Mouse (Mus musculus) midbrain, embryonic 14.5 days (tissue): Measurements from ENCODE around the gene Psmd7. TPM values are rescaled to one million over a fixed set of nuclear protein-coding genes. Genes with fewer than 3 reads are reported as not detected.

Source experiments
- ATAC-seq: fragments of 200-750 bp; cut with Nextera tagmentation; 2 replicates; pipeline ENCODE4 v1.8.0; 2017; ENCODE audit warnings: moderate number of reproducible peaks, moderate library complexity; ENCODE audit not compliant: low FRiP score, low TSS enrichment
- DNase-seq: peaks from one replicate; pipeline ENCODE4 v3.0.0-alpha.2; 2015
- H3K27ac ChIP-seq: fragments of 300-500 bp; sonication (generic); replicated peaks from 2 replicates; pipeline ENCODE4 v1.5.1; 2014; ENCODE audit warnings: mild to moderate bottlenecking, low read depth, low read length, moderate library complexity
- H3K27me3 ChIP-seq: fragments of 300-500 bp; sonication (generic); 2 replicates; pipeline ENCODE4 v1.6.1; 2014; ENCODE audit warnings: low read length, control low read depth, mixed read lengths; ENCODE audit not compliant: control insufficient read depth, insufficient read depth
- H3K36me3 ChIP-seq: fragments of 300-500 bp; sonication (generic); 2 replicates; pipeline ENCODE4 v1.6.1; 2014; ENCODE audit warnings: low read length, control low read depth; ENCODE audit not compliant: control insufficient read depth, insufficient read depth
- H3K4me1 ChIP-seq: fragments of 300-500 bp; sonication (generic); 2 replicates; pipeline ENCODE4 v1.6.1; 2014; ENCODE audit warnings: mild to moderate bottlenecking, antibody characterized with exemption, low read length, control low read depth; ENCODE audit not compliant: control insufficient read depth, insufficient read depth
- H3K4me2 ChIP-seq: fragments of 300-500 bp; sonication (generic); 2 replicates; pipeline ENCODE4 v1.6.1; 2014; ENCODE audit warnings: mild to moderate bottlenecking, low read length, moderate library complexity
- H3K4me3 ChIP-seq: fragments of 300-500 bp; sonication (generic); replicated peaks from 2 replicates; pipeline ENCODE4 v1.5.1; 2014; ENCODE audit warnings: low read depth, low read length
- H3K9ac ChIP-seq: fragments of 300-500 bp; sonication (generic); replicated peaks from 2 replicates; pipeline ENCODE4 v1.6.1; 2014; ENCODE audit warnings: mild to moderate bottlenecking, low read length, moderate library complexity
- H3K9me3 ChIP-seq: fragments of 300-500 bp; sonication (generic); 2 replicates; pipeline ENCODE4 v1.6.1; 2016; ENCODE audit warnings: low read length, control low read depth, mixed read lengths; ENCODE audit not compliant: control insufficient read depth
- WGBS: fragments of 180-500 bp; shearing (Covaris S2); extraction: QIAGEN DNeasy Blood & Tissue Kit; methylation state at CpG from one replicate; pipeline ENCODE4 v1.1.7; 2014; 5-methylcytosine and 5-hydroxymethylcytosine counted together
- polyA plus RNA-seq: library from polyadenylated mRNA; unstranded; fragments of >200 nt; fragmentation: Nextera tagmentation; extraction: Ambion mirVana; gene quantifications from 2 replicates; pipeline ENCODE4 v1.2.1, GENCODE M21; 2014

Psmd7 gene
- polyA plus RNA-seq, 1 experiment from 2014 or later: 233 TPM

GRCm38 (mm10) chr8:107618499-107618898 is 30.2 kb upstream of the Psmd7 start:
- ATAC-seq (no peak), DNase-seq (no peak)
- no peaks in the 10 kb centered on the region for H3K36me3 ChIP-seq
- no peaks in the 10 kb centered on the region for H3K4me1 ChIP-seq
- 94% methylated on average over 10 of the region's 10 CpGs for WGBS
- H3K9me3 ChIP-seq: no peaks in the 10 kb centered on the region
- H3K27ac ChIP-seq: no peak overlapping the region
- no peaks in the 10 kb centered on the region for H3K27me3 ChIP-seq
- no peak overlapping the region for H3K9ac ChIP-seq
- H3K4me2 ChIP-seq: no peak overlapping the region
- H3K4me3 ChIP-seq: no peak overlapping the region

- H3K4me3 ChIP-seq: no peak overlapping the region
- no peak overlapping the region for H3K9ac ChIP-seq
- ATAC-seq: no peak
- H3K4me2 ChIP-seq: no peak overlapping the region
- DNase-seq: no peak
- no peaks in the 10 kb centered on the region for H3K9me3 ChIP-seq
- H3K36me3 ChIP-seq: no peaks in the 10 kb centered on the region
- 92% methylated on average over 6 of the region's 6 CpGs for WGBS
- H3K4me1 ChIP-seq: no peaks in the 10 kb centered on the region
- H3K27ac ChIP-seq: no peak overlapping the region
- H3K27me3 ChIP-seq: no peaks in the 10 kb centered on the region
Observed at GRCm38 (mm10) chr8:107613411-107613810, 25.1 kb upstream of the Psmd7 start.

GRCm38 (mm10) chr8:107610845-107611244 is 22.6 kb upstream of the Psmd7 start:
- H3K4me3 ChIP-seq: no peak overlapping the region
- no peaks in the 10 kb centered on the region for H3K36me3 ChIP-seq
- ATAC-seq: no peak
- H3K4me1 ChIP-seq: no peaks in the 10 kb centered on the region
- WGBS: 45% methylated on average over 11 of the region's 11 CpGs
- peak; percentile 18 for DNase-seq
- H3K9ac ChIP-seq: no peak overlapping the region
- no peaks in the 10 kb centered on the region for H3K27me3 ChIP-seq
- no peak overlapping the region for H3K4me2 ChIP-seq
- no peaks in the 10 kb centered on the region for H3K9me3 ChIP-seq
- no peak overlapping the region for H3K27ac ChIP-seq

GRCm38 (mm10) chr8:107608751-107609150 is 20.5 kb upstream of the Psmd7 start:
- Histone ChIP-seq H3K27ac (no peak overlapping the region), H3K9ac (no peak overlapping the region), H3K4me2 (no peak overlapping the region), H3K27me3 (no peaks in the 10 kb centered on the region), H3K4me3 (no peak overlapping the region), H3K36me3 (no peaks in the 10 kb centered on the region), H3K4me1 (0 out of 2 replicates have a peak, but pooled peaks cover 7% of the 10 kb centered on the region), H3K9me3 (no peaks in the 10 kb centered on the region)
- 36% methylated on average over 7 of the region's 7 CpGs for WGBS
- DNase-seq: peak; percentile 28
- no peak for ATAC-seq

GRCm38 (mm10) chr8:107603026-107603425 is 14.8 kb upstream of the Psmd7 start:
- Histone ChIP-seq H3K9ac (no peak overlapping the region), H3K9me3 (no peaks in the 10 kb centered on the region), H3K27ac (no peak overlapping the region), H3K4me3 (no peak overlapping the region), H3K27me3 (no peaks in the 10 kb centered on the region), H3K4me2 (no peak overlapping the region), H3K4me1 (0 out of 2 replicates have a peak, but pooled peaks cover 10% of the 10 kb centered on the region), H3K36me3 (no peaks in the 10 kb centered on the region)
- peak; percentile 95 for DNase-seq
- no peak for ATAC-seq
- WGBS: 4% methylated on average over 7 of the region's 7 CpGs

- no peaks in the 10 kb centered on the region for H3K9me3 ChIP-seq
- DNase-seq (no peak), ATAC-seq (no peak)
- no peak overlapping the region for H3K4me2 ChIP-seq
- no peak overlapping the region for H3K9ac ChIP-seq
- WGBS: 88% methylated on average over 9 of the region's 9 CpGs
- H3K27me3 ChIP-seq: no peaks in the 10 kb centered on the region
- H3K4me3 ChIP-seq: no peak overlapping the region
- no peaks in the 10 kb centered on the region for H3K36me3 ChIP-seq
- H3K27ac ChIP-seq: no peak overlapping the region
- 0 out of 2 replicates have a peak, but pooled peaks cover 10% of the 10 kb centered on the region for H3K4me1 ChIP-seq
Observed at GRCm38 (mm10) chr8:107599691-107600090, 11.4 kb upstream of the Psmd7 start.

- H3K4me2 ChIP-seq: no peak overlapping the region
- no peak for ATAC-seq
- WGBS: 77% methylated on average over 1 of the region's 1 CpGs
Observed at GRCm38 (mm10) chr8:107597731-107598130, 9.5 kb upstream of the Psmd7 start.

GRCm38 (mm10) chr8:107594817-107595216 is 6.6 kb upstream of the Psmd7 start:
- H3K9me3 ChIP-seq: no peaks in the 10 kb centered on the region
- DNase-seq (no peak), ATAC-seq (no peak)
- no peak overlapping the region for H3K4me2 ChIP-seq
- H3K27me3 ChIP-seq: no peaks in the 10 kb centered on the region
- no peak overlapping the region for H3K9ac ChIP-seq
- 80% methylated on average over 6 of the region's 6 CpGs for WGBS
- H3K4me3 ChIP-seq: no peak overlapping the region
- H3K4me1 ChIP-seq: no peaks in the 10 kb centered on the region
- no peak overlapping the region for H3K27ac ChIP-seq
- H3K36me3 ChIP-seq: no peaks in the 10 kb centered on the region

More at GRCm38 (mm10) chr8:107597731-107598130, 9.5 kb upstream of the Psmd7 start:
- no peak for DNase-seq
- Histone ChIP-seq H3K27me3 (no peaks in the 10 kb centered on the region), H3K9ac (no peak overlapping the region), H3K36me3 (no peaks in the 10 kb centered on the region), H3K4me3 (no peak overlapping the region), H3K27ac (no peak overlapping the region), H3K9me3 (no peaks in the 10 kb centered on the region), H3K4me1 (no peaks in the 10 kb centered on the region)

- ATAC-seq: no peak
- no peaks in the 10 kb centered on the region for H3K36me3 ChIP-seq
- no peaks in the 10 kb centered on the region for H3K9me3 ChIP-seq
- DNase-seq: no peak
- no peak overlapping the region for H3K4me2 ChIP-seq
- H3K27me3 ChIP-seq: no peaks in the 10 kb centered on the region
- WGBS: 73% methylated on average over 6 of the region's 6 CpGs
- no peak overlapping the region for H3K9ac ChIP-seq
- no peak overlapping the region for H3K27ac ChIP-seq
- H3K4me1 ChIP-seq: no peaks in the 10 kb centered on the region
- H3K4me3 ChIP-seq: no peak overlapping the region
Observed at GRCm38 (mm10) chr8:107593967-107594729, 5.9 kb upstream of the Psmd7 start.
